Mouse (Mus musculus): ENCODE results near the gene Cdk8.

GRCm38 (mm10) chr5:146220501-146220878 is 10.5 kb upstream of the Cdk8 start:
- TF ChIP-seq CTCF (IDR thresholded peaks at IDR 0.05; ENCODE audit: low read depth, low read length), result no peak
- TF ChIP-seq TAL1 (conservative IDR thresholded peaks at IDR 0.05; ENCODE audit: low read depth, low read length), result no peak
- TF ChIP-seq GATA1 (IDR thresholded peaks at IDR 0.05; ENCODE audit: borderline replicate concordance, low read length), result no peak
- no peak for TF ChIP-seq POLR2AphosphoS5 (IDR thresholded peaks at IDR 0.05; ENCODE audit: insufficient replicate concordance, low read depth, low read length)

Measured in G1E (cell line).